Mouse (Mus musculus): ENCODE measurements around the gene Hoxa6. TPM values are rescaled to one million over a fixed set of nuclear protein-coding genes. Genes with fewer than 3 reads are reported as not detected.

The Hoxa6 gene
- polyA plus RNA-seq, 1 experiment from 2014 or later = not detected

MicroRNAs encoded within 50 kb of the gene (microRNA counts, 519-probe panel; counts per million panel counts)
- microRNA mmu-miR-196b = 460 counts per million, percentile 65 among the panel's probes with 10 or more counts

Small RNAs within 50 kb of the gene (microRNA-seq; reads per million reads assigned to microRNA genes)
- gene Mir196b = 67.5 reads per million, percentile 46 among the genes with 10 or more reads in this experiment

Other genes starting within 250 kb of the Hoxa6 start
- 7.9 and 9.2 TPM in 2 replicates for gene Skap2, start 196.2 kb downstream of the Hoxa6 start, polyA plus RNA-seq (2016; fragmentation: Nextera tagmentation; extraction: Ambion mirVana)
- gene Hoxa1, start 50.4 kb downstream of the Hoxa6 start, polyA plus RNA-seq (2016; fragmentation: Nextera tagmentation; extraction: Ambion mirVana) = 0.71 and 0.77 TPM in 2 replicates
- gene Hoxa2, start 43.9 kb downstream of the Hoxa6 start, polyA plus RNA-seq (2016; fragmentation: Nextera tagmentation; extraction: Ambion mirVana) = 15.1 and 18.2 TPM in 2 replicates
- gene 5730596B20Rik, start 31.2 kb downstream of the Hoxa6 start, polyA plus RNA-seq (2016; fragmentation: Nextera tagmentation; extraction: Ambion mirVana) = 0.17 and 0.35 TPM in 2 replicates
- gene Hoxa4, start 17.0 kb downstream of the Hoxa6 start, polyA plus RNA-seq (2016; fragmentation: Nextera tagmentation; extraction: Ambion mirVana) = 0.14 TPM in 1 of 2 replicates, not detected in the other
- 0.33 and 0.34 TPM in 2 replicates for gene Hoxa5, start 4.1 kb downstream of the Hoxa6 start, polyA plus RNA-seq (2016; fragmentation: Nextera tagmentation; extraction: Ambion mirVana)
- 0.70 and 1.2 TPM in 2 replicates for gene Hoxa3, start 4.6 kb upstream of the Hoxa6 start, polyA plus RNA-seq (2016; fragmentation: Nextera tagmentation; extraction: Ambion mirVana)
- gene Gm28308, start 4.6 kb upstream of the Hoxa6 start, polyA plus RNA-seq (2016; fragmentation: Nextera tagmentation; extraction: Ambion mirVana) = not detected in 2 replicates
- 0.20 TPM in 1 of 2 replicates, not detected in the other for gene Hoxa7, start 13.1 kb upstream of the Hoxa6 start, polyA plus RNA-seq (2016; fragmentation: Nextera tagmentation; extraction: Ambion mirVana)
- gene Hoxa9, start 22.4 kb upstream of the Hoxa6 start, polyA plus RNA-seq (2016; fragmentation: Nextera tagmentation; extraction: Ambion mirVana) = not detected in 2 replicates
- 0.13 TPM in 1 of 2 replicates, not detected in the other for gene Hoxa10, start 32.1 kb upstream of the Hoxa6 start, polyA plus RNA-seq (2016; fragmentation: Nextera tagmentation; extraction: Ambion mirVana)
- gene Hoxa11, start 37.1 kb upstream of the Hoxa6 start, polyA plus RNA-seq (2016; fragmentation: Nextera tagmentation; extraction: Ambion mirVana) = 0.08 TPM in 1 of 2 replicates, not detected in the other
- gene Hoxa13, start 52.2 kb upstream of the Hoxa6 start, polyA plus RNA-seq (2016; fragmentation: Nextera tagmentation; extraction: Ambion mirVana) = not detected in 2 replicates
- 0.20 and 0.47 TPM in 2 replicates for gene Evx1, start 104.8 kb upstream of the Hoxa6 start, polyA plus RNA-seq (2016; fragmentation: Nextera tagmentation; extraction: Ambion mirVana)